Mouse (Mus musculus): ENCODE measurements around the gene Tgm2. TPM values are rescaled to one million over a fixed set of nuclear protein-coding genes. Genes with fewer than 3 reads are reported as not detected.
A peak's percentile ranks its signal among the peaks of the same experiment; 100 is the strongest.

Gene Tgm2
- polyA plus RNA-seq, 1 experiment from 2014 or later, result 11.8 TPM

DNA sequence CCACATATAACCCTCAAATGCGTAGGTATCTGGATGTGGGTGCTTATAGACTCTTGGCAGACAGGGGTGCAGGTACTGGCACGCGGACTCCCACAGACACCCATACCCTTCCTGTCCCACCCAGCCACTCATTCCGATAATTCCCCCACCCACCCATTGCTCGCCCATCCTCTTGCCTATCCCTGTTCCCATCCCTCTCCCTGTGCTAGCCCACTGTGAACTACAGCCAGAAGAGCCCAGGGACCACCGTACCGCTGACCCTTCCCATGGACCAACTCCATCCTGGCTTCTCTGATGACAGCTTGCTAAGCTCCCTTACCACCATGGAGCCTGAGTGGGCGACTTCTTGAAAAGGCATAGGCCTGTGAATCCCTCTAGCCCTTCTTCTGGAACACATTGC is 735 bp upstream of the Tgm2 start:
- Histone ChIP-seq H3K4me1 (peaks cover 22% of the 10 kb centered on the region), H3K36me3 (0 out of 2 replicates have a peak, but pooled peaks cover 4% of the 10 kb centered on the region), H3K4me2 (replicated peaks) (no peak overlapping the region), H3K9me3 (0 out of 2 replicates have a peak, but pooled peaks cover 4% of the 10 kb centered on the region), H3K4me3 (no peak overlapping the region), H3K27ac (no peak overlapping the region), H3K9ac (no peak overlapping the region), H3K27me3 (replicated peaks) (0 out of 2 replicates have a peak, but pooled peaks cover 6% of the 10 kb centered on the region)
- WGBS, result 92% methylated on average over 8 of the region's 8 CpGs
- no peak for ATAC-seq (ENCODE audit: low FRiP score, low read depth)

DNA sequence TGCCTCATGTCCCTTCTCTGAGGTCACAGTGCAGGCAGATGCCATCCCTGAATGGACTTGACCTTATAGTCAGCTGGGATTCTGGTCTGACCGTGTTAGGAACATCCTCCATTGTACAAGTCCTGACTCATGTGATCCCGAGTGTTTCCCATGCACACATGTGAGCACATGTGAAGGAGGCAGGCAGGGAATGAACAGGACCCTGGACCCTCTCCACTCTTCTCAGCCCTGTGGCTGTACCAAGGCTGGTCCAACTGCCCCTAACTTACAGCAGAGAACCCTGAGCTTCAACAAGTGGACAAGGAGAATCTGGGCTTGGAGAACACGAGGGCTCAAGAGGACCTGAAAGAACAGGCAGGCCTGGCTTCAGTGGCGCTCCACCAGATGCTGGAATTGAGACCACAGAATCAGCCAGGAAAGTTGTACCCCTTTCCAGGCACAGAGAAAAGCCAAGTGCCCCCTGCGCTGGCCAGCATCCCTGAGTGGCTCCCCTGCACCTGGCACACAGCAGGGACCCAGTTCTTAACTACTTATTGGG is 639 bp downstream of the Tgm2 start:
- Histone ChIP-seq H3K27ac (no peak overlapping the region), H3K4me2 (replicated peaks) (peak overlapping the region; percentile 64), H3K27me3 (replicated peaks) (0 out of 2 replicates have a peak, but pooled peaks cover 6% of the 10 kb centered on the region), H3K4me3 (peak overlapping the region; percentile 31; the same call in 1 of the 2 replicates), H3K9ac (no peak overlapping the region), H3K9me3 (no peaks in the 10 kb centered on the region), H3K4me1 (peaks cover 22% of the 10 kb centered on the region), H3K36me3 (no peaks in the 10 kb centered on the region)
- 73% methylated on average over 5 of the region's 5 CpGs for WGBS
- no peak for ATAC-seq (ENCODE audit: low FRiP score, low read depth)

DNA sequence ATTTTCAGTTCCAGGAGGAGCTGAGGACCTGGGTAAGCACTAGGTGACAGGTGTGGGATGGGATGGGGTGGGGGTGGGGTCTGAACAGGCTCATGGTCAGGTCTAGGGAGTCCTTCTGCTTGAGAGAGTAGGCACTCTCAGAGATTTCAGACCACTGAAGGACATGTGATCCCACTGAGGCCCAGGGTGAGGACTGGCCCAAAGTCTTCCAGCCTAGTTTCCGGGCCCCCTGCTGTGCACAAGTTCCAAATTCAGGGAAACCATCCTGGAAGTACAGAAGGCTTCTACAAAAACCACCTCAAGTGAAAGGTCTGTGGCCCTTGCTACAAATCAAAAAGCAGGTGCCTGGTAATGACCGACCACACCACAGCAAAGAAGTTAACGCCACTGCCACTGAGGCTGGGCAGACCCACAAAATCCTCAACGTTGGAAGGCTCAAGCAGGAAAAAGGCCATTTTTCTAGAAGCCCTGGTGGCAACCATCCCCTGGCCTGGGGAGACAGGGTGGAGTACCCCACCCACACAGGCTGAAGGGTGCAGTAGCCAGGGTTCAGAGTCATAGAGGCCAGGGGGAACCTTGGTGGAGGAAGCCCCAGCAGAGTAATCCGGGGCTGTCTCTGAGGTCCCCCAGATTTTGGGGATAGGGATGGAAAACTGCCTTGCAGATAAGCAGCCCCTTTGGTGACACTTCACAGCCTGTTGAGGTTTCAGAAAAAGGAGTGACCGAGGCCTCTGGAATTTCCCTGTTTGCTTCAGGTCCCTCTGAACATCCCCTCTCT is 1.3 kb downstream of the Tgm2 start:
- no peaks in the 10 kb centered on the region for H3K9me3 ChIP-seq
- H3K9ac ChIP-seq, result no peak overlapping the region
- 86% methylated on average over 6 of the region's 6 CpGs for WGBS
- no peak overlapping the region for H3K4me2 ChIP-seq (replicated peaks)
- H3K36me3 ChIP-seq, result no peaks in the 10 kb centered on the region
- H3K27ac ChIP-seq, result no peak overlapping the region
- peaks cover 23% of the 10 kb centered on the region for H3K4me1 ChIP-seq
- H3K27me3 ChIP-seq (replicated peaks), result 0 out of 2 replicates have a peak, but pooled peaks cover 6% of the 10 kb centered on the region
- H3K4me3 ChIP-seq, result no peak overlapping the region
- no peak for ATAC-seq (ENCODE audit: low FRiP score, low read depth)

DNA sequence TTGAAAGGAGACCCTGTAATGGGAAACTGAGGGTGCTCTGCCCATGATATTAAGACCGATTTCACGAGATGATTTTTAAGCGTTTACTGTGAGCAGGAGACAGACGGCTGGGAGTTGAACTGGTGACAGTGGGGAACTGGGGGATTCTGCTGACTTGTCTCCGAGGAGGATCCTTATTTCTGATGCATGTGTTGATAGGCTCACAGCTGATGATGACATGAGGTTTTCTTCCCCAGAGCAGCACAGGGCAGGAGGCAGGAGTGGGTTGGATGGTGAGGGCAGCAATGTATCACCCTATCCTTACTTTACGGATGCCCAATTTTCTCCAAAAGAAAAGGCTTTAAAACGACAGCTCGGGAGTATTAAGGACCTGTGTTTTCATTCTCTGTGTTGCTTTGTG is 2.0 kb downstream of the Tgm2 start:
- 0 out of 2 replicates have a peak, but pooled peaks cover 6% of the 10 kb centered on the region for H3K27me3 ChIP-seq (replicated peaks)
- H3K4me3 ChIP-seq, result no peak overlapping the region
- H3K4me1 ChIP-seq, result peaks cover 29% of the 10 kb centered on the region
- H3K9me3 ChIP-seq, result no peaks in the 10 kb centered on the region
- no peaks in the 10 kb centered on the region for H3K36me3 ChIP-seq
- H3K27ac ChIP-seq, result no peak overlapping the region
- no peak for ATAC-seq (ENCODE audit: low FRiP score, low read depth)
- no peak overlapping the region for H3K4me2 ChIP-seq (replicated peaks)
- WGBS, result 54% methylated on average over 8 of the region's 8 CpGs
- H3K9ac ChIP-seq, result no peak overlapping the region

DNA sequence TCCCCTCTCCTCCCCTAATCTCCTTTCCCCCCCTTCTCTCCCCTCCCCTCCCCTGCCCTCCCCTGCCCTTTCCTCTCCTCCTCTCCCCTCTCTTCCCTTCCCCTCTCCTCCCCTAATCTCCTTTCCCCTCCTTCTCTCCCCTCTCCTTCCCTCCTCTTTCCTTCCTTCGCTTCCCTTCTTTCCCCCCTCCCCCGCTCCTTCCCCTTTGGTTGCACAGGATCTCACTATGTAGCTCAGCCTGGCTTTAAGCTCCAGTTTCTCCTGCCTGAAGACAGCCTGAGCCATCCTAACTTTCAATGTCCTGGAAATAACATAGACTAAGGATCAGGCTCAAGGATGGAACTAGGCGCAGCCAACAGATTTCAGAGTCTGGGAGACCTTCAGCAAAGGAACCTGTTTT is 2.4 kb downstream of the Tgm2 start:
- H3K4me3 ChIP-seq, result no peak overlapping the region
- H3K4me1 ChIP-seq, result peaks cover 29% of the 10 kb centered on the region
- H3K9me3 ChIP-seq, result no peaks in the 10 kb centered on the region
- no peak overlapping the region for H3K4me2 ChIP-seq (replicated peaks)
- no peak for ATAC-seq (ENCODE audit: low FRiP score, low read depth)
- H3K27ac ChIP-seq, result no peak overlapping the region
- H3K27me3 ChIP-seq (replicated peaks), result 0 out of 2 replicates have a peak, but pooled peaks cover 6% of the 10 kb centered on the region
- 68% methylated on average over 3 of the region's 3 CpGs for WGBS
- no peaks in the 10 kb centered on the region for H3K36me3 ChIP-seq
- no peak overlapping the region for H3K9ac ChIP-seq

DNA sequence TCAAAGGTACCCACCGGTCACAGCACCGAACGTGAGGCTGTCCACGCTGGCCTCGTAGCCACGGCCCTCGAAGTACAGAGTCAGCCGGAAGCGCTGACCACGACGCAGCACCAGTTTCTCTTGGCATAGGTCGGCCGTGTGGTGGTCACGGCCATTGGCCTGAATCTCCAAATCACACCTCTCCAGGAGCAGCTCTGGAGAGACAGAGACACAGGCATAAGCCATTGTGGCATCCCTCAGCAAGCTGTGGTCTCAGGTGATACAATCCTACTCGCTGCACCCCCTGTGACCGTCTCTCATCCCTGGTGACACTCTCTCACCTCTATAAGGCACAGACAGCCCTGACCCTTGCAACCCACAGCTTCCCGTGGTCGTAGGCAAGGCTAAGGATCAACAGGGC is 3.3 kb downstream of the Tgm2 start:
- Histone ChIP-seq H3K9ac (no peak overlapping the region), H3K4me1 (peaks cover 29% of the 10 kb centered on the region), H3K27me3 (replicated peaks) (0 out of 2 replicates have a peak, but pooled peaks cover 6% of the 10 kb centered on the region), H3K9me3 (no peaks in the 10 kb centered on the region), H3K27ac (no peak overlapping the region), H3K4me2 (replicated peaks) (0 out of 2 replicates have a peak overlapping the region, but pooled peaks have one; percentile 5), H3K4me3 (no peak overlapping the region), H3K36me3 (no peaks in the 10 kb centered on the region)
- WGBS, result 82% methylated on average over 18 of the region's 18 CpGs
- no peak for ATAC-seq (ENCODE audit: low FRiP score, low read depth)

DNA sequence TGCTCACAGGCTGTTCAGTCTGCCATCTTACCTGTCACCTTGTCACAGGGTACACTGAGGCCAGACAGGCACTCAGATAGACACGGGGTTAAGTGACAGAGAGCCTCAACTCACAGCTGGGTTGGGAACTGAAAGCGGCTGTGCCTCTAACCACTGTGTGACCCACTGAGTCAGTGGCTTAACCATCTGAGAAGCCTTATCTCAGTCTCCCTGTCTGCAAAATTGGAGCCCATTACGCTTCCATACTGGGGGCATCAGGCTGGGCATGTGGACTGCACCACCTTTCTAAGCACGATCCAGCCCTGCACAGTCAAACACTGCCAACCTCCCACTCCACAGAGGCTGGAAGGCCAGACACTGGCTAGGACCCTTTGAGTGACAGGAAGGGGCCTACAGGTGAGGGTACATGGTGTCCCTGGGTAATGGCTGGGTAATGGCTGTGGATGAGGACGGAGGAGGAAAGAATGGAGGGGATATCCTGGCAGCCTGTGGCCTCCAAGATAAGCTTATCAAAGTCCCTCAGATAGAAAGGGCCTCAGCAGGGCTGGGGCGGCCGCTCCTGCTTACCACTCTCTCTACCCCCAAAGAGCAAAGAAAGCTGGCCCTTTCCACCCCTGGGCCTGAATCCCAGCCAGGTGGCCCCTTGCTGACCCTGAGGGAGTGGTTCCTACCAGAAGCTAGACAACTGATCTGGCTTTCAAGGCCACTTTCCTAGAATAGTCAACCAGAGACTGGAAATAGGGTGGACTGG is 4.4 kb downstream of the Tgm2 start:
- Histone ChIP-seq H3K27me3 (replicated peaks) (0 out of 2 replicates have a peak, but pooled peaks cover 6% of the 10 kb centered on the region), H3K9ac (no peak overlapping the region), H3K36me3 (no peaks in the 10 kb centered on the region), H3K4me3 (no peak overlapping the region), H3K9me3 (no peaks in the 10 kb centered on the region), H3K4me1 (peaks cover 29% of the 10 kb centered on the region), H3K27ac (no peak overlapping the region), H3K4me2 (replicated peaks) (no peak overlapping the region)
- no peak for ATAC-seq (ENCODE audit: low FRiP score, low read depth)
- WGBS, result 89% methylated on average over 7 of the region's 7 CpGs

DNA sequence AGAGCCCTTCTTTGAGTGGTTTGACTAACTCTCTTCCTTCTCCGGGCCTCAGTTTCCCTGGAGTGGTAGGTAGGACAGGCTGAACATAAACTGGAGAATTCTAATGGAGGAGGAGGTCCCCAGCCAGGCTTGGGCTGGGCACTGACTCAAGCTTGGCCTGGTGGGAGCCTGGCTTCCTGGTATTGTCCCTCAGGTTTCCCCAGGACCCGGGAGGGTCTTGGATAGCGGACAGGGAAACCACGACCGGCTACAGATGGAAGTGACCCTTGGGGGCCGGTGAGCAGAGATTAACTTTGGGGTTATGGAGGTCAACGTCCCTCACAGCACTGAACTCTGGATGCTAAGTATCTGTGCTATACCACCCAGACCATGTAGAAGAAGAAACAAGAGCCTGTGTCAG is 5.0 kb downstream of the Tgm2 start:
- 79% methylated on average over 7 of the region's 7 CpGs for WGBS
- H3K4me2 ChIP-seq (replicated peaks), result no peak overlapping the region

DNA sequence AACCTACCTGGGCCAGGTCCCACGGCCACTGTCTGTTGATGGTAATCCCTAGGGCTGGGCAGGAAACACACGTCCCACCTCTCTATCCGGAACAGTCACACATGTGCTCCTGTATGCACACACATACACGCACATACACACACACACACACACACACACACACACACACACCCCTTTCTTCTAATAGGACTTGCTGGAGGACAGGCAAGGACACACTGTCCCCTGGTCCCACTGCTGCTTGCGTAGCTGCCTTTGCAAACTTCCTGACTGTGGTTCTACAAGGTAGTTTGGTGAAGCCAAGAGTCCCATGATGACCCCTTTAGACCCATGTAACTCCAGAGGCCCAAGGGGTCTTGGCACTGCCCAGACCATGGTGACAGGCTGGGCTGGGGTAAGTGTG is 5.6 kb downstream of the Tgm2 start:
- Histone ChIP-seq H3K4me1 (peaks cover 19% of the 10 kb centered on the region), H3K9ac (no peak overlapping the region), H3K27ac (no peak overlapping the region), H3K9me3 (no peaks in the 10 kb centered on the region), H3K4me2 (replicated peaks) (no peak overlapping the region), H3K36me3 (no peaks in the 10 kb centered on the region), H3K27me3 (replicated peaks) (0 out of 2 replicates have a peak, but pooled peaks cover 6% of the 10 kb centered on the region), H3K4me3 (no peak overlapping the region)
- WGBS, result 90% methylated on average over 5 of the region's 5 CpGs
- no peak for ATAC-seq (ENCODE audit: low FRiP score, low read depth)

More for the DNA sequence above, 5.0 kb downstream of the Tgm2 start:
- Histone ChIP-seq H3K27ac (no peak overlapping the region), H3K4me3 (no peak overlapping the region), H3K9ac (0 out of 2 replicates have a peak overlapping the region, but pooled peaks have one; percentile 18), H3K4me1 (peaks cover 25% of the 10 kb centered on the region), H3K9me3 (no peaks in the 10 kb centered on the region), H3K36me3 (no peaks in the 10 kb centered on the region), H3K27me3 (replicated peaks) (0 out of 2 replicates have a peak, but pooled peaks cover 6% of the 10 kb centered on the region)
- ATAC-seq (ENCODE audit: low FRiP score, low read depth), result no peak

DNA sequence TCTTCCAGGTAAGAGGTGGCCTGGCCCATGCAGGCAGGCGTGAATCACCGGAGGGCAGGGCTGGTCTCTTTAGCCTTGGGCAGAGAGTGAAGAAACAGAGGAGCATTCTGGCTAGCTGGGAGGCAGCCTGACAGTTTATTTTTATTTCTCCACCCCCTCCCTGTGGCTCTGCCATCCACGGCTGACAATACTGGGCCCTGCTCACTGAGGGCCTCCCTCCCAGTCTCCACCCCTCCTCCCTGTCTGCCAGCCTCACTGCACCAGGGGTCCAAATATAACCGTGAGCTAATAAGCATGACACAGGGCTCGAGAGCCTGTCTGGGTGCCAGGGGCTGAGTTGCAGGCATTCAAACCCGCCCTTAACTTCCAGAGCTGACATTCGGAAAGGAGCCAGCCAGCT is 6.6 kb downstream of the Tgm2 start:
- Histone ChIP-seq H3K4me2 (replicated peaks) (no peak overlapping the region), H3K9me3 (no peaks in the 10 kb centered on the region), H3K36me3 (no peaks in the 10 kb centered on the region), H3K9ac (no peak overlapping the region), H3K27me3 (replicated peaks) (0 out of 2 replicates have a peak, but pooled peaks cover 3% of the 10 kb centered on the region), H3K27ac (no peak overlapping the region), H3K4me1 (peaks cover 18% of the 10 kb centered on the region), H3K4me3 (no peak overlapping the region)
- no peak for ATAC-seq (ENCODE audit: low FRiP score, low read depth)
- 35% methylated on average over 7 of the region's 7 CpGs for WGBS

DNA sequence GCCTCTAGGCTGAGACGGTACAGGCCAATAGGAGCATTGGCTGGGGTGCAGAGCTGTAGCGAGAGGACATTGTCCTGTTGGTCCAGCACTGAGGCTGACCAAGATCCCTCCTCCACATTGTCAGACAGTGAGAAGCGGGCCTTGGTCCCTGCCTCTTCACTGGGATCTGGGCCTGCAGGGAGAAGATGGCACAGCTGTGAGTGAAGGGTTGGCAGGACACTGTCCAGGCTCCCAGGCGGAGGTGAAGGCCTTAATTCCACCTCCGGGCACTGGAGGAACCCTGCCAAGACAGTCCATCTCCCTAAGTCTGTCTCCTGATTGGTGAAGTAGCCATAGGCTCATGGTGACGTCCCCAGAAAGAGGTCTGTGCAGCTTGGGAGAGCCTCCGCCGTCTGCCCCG is 7.5 kb downstream of the Tgm2 start:
- ATAC-seq (ENCODE audit: low FRiP score, low read depth), result no peak
- Histone ChIP-seq H3K27ac (no peak overlapping the region), H3K4me3 (no peak overlapping the region), H3K36me3 (no peaks in the 10 kb centered on the region), H3K27me3 (replicated peaks) (no peaks in the 10 kb centered on the region), H3K9ac (no peak overlapping the region), H3K9me3 (no peaks in the 10 kb centered on the region), H3K4me1 (peaks cover 16% of the 10 kb centered on the region), H3K4me2 (replicated peaks) (no peak overlapping the region)
- WGBS, result 92% methylated on average over 9 of the region's 9 CpGs

DNA sequence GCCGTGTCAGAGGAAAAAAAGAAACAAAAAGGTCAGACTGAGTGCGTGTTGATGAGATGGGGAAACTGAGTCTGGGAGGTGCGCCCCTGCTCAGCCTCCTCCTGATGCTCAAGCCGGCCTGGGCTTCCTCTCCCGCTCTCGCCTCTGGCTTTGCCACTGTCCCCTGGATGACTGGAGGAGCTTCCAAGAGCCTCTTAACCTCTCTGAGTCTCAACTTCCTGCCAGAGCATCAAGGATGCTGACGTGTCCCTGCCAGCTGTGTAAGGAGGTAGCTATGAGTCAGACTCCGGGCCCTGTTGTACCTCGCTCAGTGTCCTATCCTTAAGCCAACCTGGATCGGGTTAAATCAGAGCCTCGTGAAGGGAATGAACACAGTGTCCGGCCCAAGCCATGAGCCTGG is 8.5 kb downstream of the Tgm2 start:
- 87% methylated on average over 12 of the region's 12 CpGs for WGBS

More for the DNA sequence above, 8.5 kb downstream of the Tgm2 start:
- Histone ChIP-seq H3K9ac (no peak overlapping the region), H3K4me1 (peaks cover 6% of the 10 kb centered on the region), H3K9me3 (no peaks in the 10 kb centered on the region), H3K27me3 (replicated peaks) (no peaks in the 10 kb centered on the region), H3K27ac (no peak overlapping the region), H3K36me3 (no peaks in the 10 kb centered on the region), H3K4me3 (no peak overlapping the region), H3K4me2 (replicated peaks) (no peak overlapping the region)
- ATAC-seq (ENCODE audit: low FRiP score, low read depth), result no peak

All from neural tube, embryonic 12.5 days (tissue).